Comparison of ENCODE assay signal across 10 mouse cellular contexts in the genomic region with DNA sequence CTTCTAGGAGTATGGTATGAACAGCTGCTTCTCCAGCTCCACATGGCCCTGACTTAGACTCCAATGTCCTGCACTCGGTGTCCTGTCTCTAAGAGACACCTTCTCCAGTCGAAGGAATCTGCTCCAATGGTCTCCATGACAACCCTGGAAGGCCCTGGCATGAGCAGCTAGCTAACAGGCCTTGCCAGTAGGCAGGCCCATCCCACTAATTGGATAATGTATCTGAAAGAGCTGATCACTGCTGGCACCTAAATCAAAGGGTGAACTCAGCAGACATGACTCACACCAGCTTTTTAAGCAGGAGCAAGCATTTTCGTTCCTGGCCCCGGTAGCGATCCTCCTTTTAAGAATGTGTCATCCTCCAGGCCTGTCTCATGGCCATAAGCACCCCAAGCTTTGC.
DNase-seq lines count a peak whose midpoint lies in the region; ATAC-seq and TF ChIP-seq lines count a peak whose summit lies in the region.
"Had no signal": no experiment of that assay in that cellular context is flagged by ENCODE, and none has a peak within 500 bp of the region (broad histone marks: within the 10 kb centered on the region; RNA-seq: fewer than 3 reads in every experiment).

No protein-coding gene starts in this region.

- intact Hi-C loops in heart, postnatal 36 days (cut with DNase I): no loop called here

- no peaks in the 10 kb centered on the region for H3K36me3 ChIP-seq in forebrain, postnatal 0 days (ENCODE audit: insufficient read depth)

- H3K4me2 ChIP-seq in forebrain, postnatal 0 days (ENCODE audit: low read depth): no peak overlapping the region

- TF ChIP-seq CTCF in forebrain, postnatal 0 days (IDR thresholded peaks at IDR 0.05; ENCODE audit: low read depth): no peak

- peaks cover 11% of the 10 kb centered on the region for H3K4me1 ChIP-seq in forebrain, postnatal 0 days (ENCODE audit: insufficient read depth)

- 20% methylated on average over 5 of the region's 5 CpGs for WGBS in forebrain, postnatal 0 days

- no peak overlapping the region for H3K4me3 ChIP-seq in forebrain, postnatal 0 days (ENCODE audit: low read depth, low read length)

- 0 out of 2 replicates have a peak overlapping the region, but pooled peaks have one; percentile 21 for H3K27ac ChIP-seq in forebrain, postnatal 0 days (ENCODE audit: low read depth, low read length)
- H3K27ac ChIP-seq: kidney, postnatal 0 days had no signal

- peak; percentile 6 for DNase-seq in cerebellum, adult 11-12 months
- no peak for DNase-seq in cerebellum, adult 8-10 months
- DNase-seq in forebrain, postnatal 0 days: peak; percentile 82
- peak; percentile 68 to 70 for DNase-seq in layer of hippocampus, postnatal 36 days
- DNase-seq in right cerebral cortex, adult 18-20 months: peak; percentile 61
- no peak for DNase-seq in yolk sac, embryonic 10.5 days (ENCODE audit: low spot score)
- no peak for DNase-seq in T-cell, adult 2 months (ENCODE audit: low spot score)
- no peak for DNase-seq in heart, postnatal 36 days
- DNase-seq: thymus, adult 18-20 months had no signal

- H3K9ac ChIP-seq in forebrain, postnatal 0 days: no peak overlapping the region

- no peaks in the 10 kb centered on the region for H3K27me3 ChIP-seq in forebrain, postnatal 0 days (ENCODE audit: insufficient read depth, low read length)

- peak; percentile 94 for ATAC-seq in forebrain, postnatal 0 days

- no peaks in the 10 kb centered on the region for H3K9me3 ChIP-seq in forebrain, postnatal 0 days (ENCODE audit: low read length)

Comparison
In these comparisons a context has a peak if more than half of its experiments do, and no peak if none do; other contexts are left out.
1. DNase-seq: peak in cerebellum, adult 11-12 months (single experiment), forebrain, postnatal 0 days (single experiment), layer of hippocampus, postnatal 36 days (2 of 2) and right cerebral cortex, adult 18-20 months (single experiment); none in cerebellum, adult 8-10 months (single experiment), yolk sac, embryonic 10.5 days (single experiment), T-cell, adult 2 months (single experiment) and heart, postnatal 36 days (0 of 2).